Mouse (Mus musculus) ES-Bruce4 (cell line): ENCODE measurements at regions not wholly inside any gene's neighbourhood (a gene's known extent, or its start where the extent isn't known, plus 50 kb on each side); places are given as distances from the start of the nearest gene placed in this dataset.

ENCODE experiments used
- CTCF ChIP-seq: IDR thresholded peaks from one replicate; pipeline ENCODE4 v1.8.1; 2011; ENCODE audit warnings: low read depth, low read length
- EP300 ChIP-seq: IDR thresholded peaks from 2 replicates; pipeline ENCODE4 v1.6.1; 2011; ENCODE audit warnings: low read depth, low read length; ENCODE audit not compliant: insufficient read depth
- POLR2A ChIP-seq: IDR thresholded peaks from one replicate; pipeline ENCODE4 v1.8.1; 2011; ENCODE audit warnings: low read length; ENCODE audit not compliant: insufficient read depth

GRCm38 (mm10) chr7:116681268-116681667 lies 177.1 kb downstream of the Nucb2 start:
- TF ChIP-seq CTCF (no peak), POLR2A (no peak), EP300 (no peak)
